Mouse (Mus musculus) intestine, embryonic 16.5 days (tissue): Measurements from ENCODE around the gene Serinc5. TPM values are rescaled to one million over a fixed set of nuclear protein-coding genes. Genes with fewer than 3 reads are reported as not detected.

Experiments used
- ATAC-seq: fragments of 200-750 bp; cut with Nextera tagmentation; 2 replicates; pipeline ENCODE4 v1.8.0; 2017; ENCODE audit warnings: moderate TSS enrichment, moderate library complexity
- H3K27ac ChIP-seq: fragments of 300-500 bp; sonication (generic); 2 replicates; pipeline ENCODE4 v1.5.1; 2014; ENCODE audit warnings: mild to moderate bottlenecking, low read length
- H3K27me3 ChIP-seq: fragments of 300-500 bp; sonication (generic); replicated peaks from 2 replicates; pipeline ENCODE4 v1.6.1; 2014; ENCODE audit warnings: low read length, control low read depth, mixed read lengths; ENCODE audit not compliant: control insufficient read depth, insufficient read depth
- H3K36me3 ChIP-seq: fragments of 300-500 bp; sonication (generic); 2 replicates; pipeline ENCODE4 v1.6.1; 2014; ENCODE audit warnings: low read length, control low read depth; ENCODE audit not compliant: control insufficient read depth, insufficient read depth
- H3K4me1 ChIP-seq: fragments of 300-500 bp; sonication (generic); 2 replicates; pipeline ENCODE4 v1.6.1; 2014; ENCODE audit warnings: low read length, control low read depth, mixed read lengths; ENCODE audit not compliant: control insufficient read depth, insufficient read depth
- H3K4me2 ChIP-seq: fragments of 300-500 bp; sonication (generic); 2 replicates; pipeline ENCODE4 v1.6.1; 2014; ENCODE audit warnings: low read depth, low read length, control low read depth
- H3K4me3 ChIP-seq: fragments of 300-500 bp; sonication (generic); 2 replicates; pipeline ENCODE4 v1.5.1; 2014; ENCODE audit warnings: mild to moderate bottlenecking, low read length
- H3K9ac ChIP-seq: fragments of 300-500 bp; sonication (generic); 2 replicates; pipeline ENCODE4 v1.6.1; 2014; ENCODE audit warnings: low read depth, low read length
- H3K9me3 ChIP-seq: fragments of 300-500 bp; sonication (generic); 2 replicates; pipeline ENCODE4 v1.6.1; 2016; ENCODE audit warnings: low read length, control low read depth; ENCODE audit not compliant: control insufficient read depth
- WGBS: fragments of 180-500 bp; shearing (Covaris S2); extraction: QIAGEN DNeasy Blood & Tissue Kit; methylation state at CpG from one replicate; pipeline ENCODE4 v1.1.7; 2014; 5-methylcytosine and 5-hydroxymethylcytosine counted together
- polyA plus RNA-seq: library from polyadenylated mRNA; unstranded; fragments of >200 nt; fragmentation: Nextera tagmentation; extraction: Ambion mirVana; gene quantifications from 2 replicates; pipeline ENCODE4 v1.2.1, GENCODE M21; 2015

Serinc5 gene
- polyA plus RNA-seq, 1 experiment from 2014 or later, result 18.0 TPM

GRCm38 (mm10) chr13:92753676-92754075 is 142.8 kb downstream of the Serinc5 start:
- no peak overlapping the region for H3K27ac ChIP-seq
- no peaks in the 10 kb centered on the region for H3K9me3 ChIP-seq
- no peaks in the 10 kb centered on the region for H3K36me3 ChIP-seq
- no peaks in the 10 kb centered on the region for H3K4me1 ChIP-seq
- H3K27me3 ChIP-seq, result no peaks in the 10 kb centered on the region
- H3K4me3 ChIP-seq, result no peak overlapping the region
- no peak overlapping the region for H3K4me2 ChIP-seq
- ATAC-seq, result no peak
- 88% methylated on average over 8 of the region's 8 CpGs for WGBS
- H3K9ac ChIP-seq, result no peak overlapping the region

GRCm38 (mm10) chr13:92755036-92755435 is 144.1 kb downstream of the Serinc5 start:
- Histone ChIP-seq H3K27me3 (no peaks in the 10 kb centered on the region), H3K36me3 (no peaks in the 10 kb centered on the region), H3K4me1 (no peaks in the 10 kb centered on the region), H3K9ac (no peak overlapping the region), H3K4me2 (no peak overlapping the region), H3K27ac (no peak overlapping the region), H3K4me3 (no peak overlapping the region), H3K9me3 (no peaks in the 10 kb centered on the region)
- ATAC-seq, result no peak
- WGBS, result 73% methylated on average over 7 of the region's 7 CpGs

- WGBS, result 84% methylated on average over 12 of the region's 12 CpGs
These were observed 147.2 kb downstream of the Serinc5 start for GRCm38 (mm10) chr13:92757972-92758585.

GRCm38 (mm10) chr13:92759096-92759495 is 148.2 kb downstream of the Serinc5 start:
- H3K4me2 ChIP-seq, result no peak overlapping the region
- no peaks in the 10 kb centered on the region for H3K9me3 ChIP-seq
- no peak overlapping the region for H3K9ac ChIP-seq
- 86% methylated on average over 4 of the region's 4 CpGs for WGBS
- H3K36me3 ChIP-seq, result no peaks in the 10 kb centered on the region
- no peak overlapping the region for H3K27ac ChIP-seq
- H3K4me3 ChIP-seq, result no peak overlapping the region
- no peaks in the 10 kb centered on the region for H3K4me1 ChIP-seq
- ATAC-seq, result no peak
- no peaks in the 10 kb centered on the region for H3K27me3 ChIP-seq

More at GRCm38 (mm10) chr13:92757972-92758585, 147.2 kb downstream of the Serinc5 start:
- Histone ChIP-seq H3K9me3 (no peaks in the 10 kb centered on the region), H3K36me3 (no peaks in the 10 kb centered on the region), H3K9ac (no peak overlapping the region), H3K4me3 (no peak overlapping the region), H3K4me1 (no peaks in the 10 kb centered on the region), H3K27ac (no peak overlapping the region), H3K27me3 (no peaks in the 10 kb centered on the region), H3K4me2 (no peak overlapping the region)
- no peak for ATAC-seq

- H3K9ac ChIP-seq, result no peak overlapping the region
- H3K4me3 ChIP-seq, result no peak overlapping the region
- H3K27ac ChIP-seq, result no peak overlapping the region
- no peaks in the 10 kb centered on the region for H3K9me3 ChIP-seq
- H3K4me2 ChIP-seq, result no peak overlapping the region
- no peaks in the 10 kb centered on the region for H3K36me3 ChIP-seq
- H3K4me1 ChIP-seq, result no peaks in the 10 kb centered on the region
- whole genome bisulfite sequencing, result 86% methylated on average over 6 of the region's 6 CpGs
- ATAC-seq, result no peak
- H3K27me3 ChIP-seq, result no peaks in the 10 kb centered on the region
These were observed 149.6 kb downstream of the Serinc5 start for GRCm38 (mm10) chr13:92760519-92760918.

Other genes starting within 250 kb of the Serinc5 start
- gene Ankrd34b, start 185.2 kb upstream of the Serinc5 start, polyA plus RNA-seq, result 0.10 and 0.20 TPM in 2 replicates
- not detected in 2 replicates for gene Fam151b, start 127.1 kb upstream of the Serinc5 start, polyA plus RNA-seq
- 5.5 and 6.3 TPM in 2 replicates for gene Zfyve16, start 80.2 kb upstream of the Serinc5 start, polyA plus RNA-seq
- gene Spz1, start 34.9 kb upstream of the Serinc5 start, polyA plus RNA-seq, result not detected in 2 replicates
- 19.6 and 22.0 TPM in 2 replicates for gene Thbs4, start 183.7 kb downstream of the Serinc5 start, polyA plus RNA-seq
- 2.2 and 3.1 TPM in 2 replicates for gene Mtx3, start 233.7 kb downstream of the Serinc5 start, polyA plus RNA-seq